Mouse (Mus musculus) left cerebral cortex, adult 2 months (tissue): ENCODE data around the gene Tbc1d24. TPM values are rescaled to one million over a fixed set of nuclear protein-coding genes. Genes with fewer than 3 reads are reported as not detected.

Experiments used
- DNase-seq, 2 experiments: peaks; one replicate each; pipeline ENCODE4 v3.0.0; 2021 to 2022; ENCODE audit warnings: low spot score in 2 of 2, mixed read lengths in 1 of 2; ENCODE audit errors: extremely low spot score in 1 of 2
- H3K27ac ChIP-seq: fragments of 200-600 bp; 2 replicates; pipeline ENCODE4 v1.8.1; 2022
- H3K4me3 ChIP-seq: fragments of 200-600 bp; 2 replicates; pipeline ENCODE4 v1.8.1; 2022
- CTCF ChIP-seq: fragments of 200-600 bp; IDR thresholded peaks from 2 replicates; pipeline ENCODE4 v1.8.1; 2022; ENCODE audit warnings: antibody characterized with exemption, mild to moderate bottlenecking, moderate library complexity
- intact Hi-C: fragments of 180-260 bp; cut with DNase I; formaldehyde crosslinking; loops from one replicate; pipeline ENCODE4 v1.15.1; 2025
- total RNA-seq, 2 experiments: library from RNA; stranded (reverse); gene quantifications; 2 replicates each; pipeline ENCODE4 v1.2.3; 2021

Gene Tbc1d24
- total RNA-seq, 2 experiments from 2014 or later, result 63.3 to 69.7 TPM

- peak within 1 kb of the TSS; percentile 100 for H3K27ac ChIP-seq
- peak; percentile 91 to 92 for DNase-seq
- intact Hi-C loops, result loop anchor here (2.0 to 5.0 kb wide), 4 partner anchors 35 to 243 kb away; partner anchors contain the start of genes Abca17, Abca3, Rnps1 and Tbc1d24
- peak; percentile 45 for TF ChIP-seq CTCF
- peak within 1 kb of the TSS; percentile 98 for H3K4me3 ChIP-seq
Measured at GRCm38 (mm10) chr17:24169317-24170065, 35.9 kb downstream of the Tbc1d24 start, which contains the start of gene Atp6v0c. Atp6v0c (minus strand) TSS chr17:24169702.

- peak; percentile 76 for DNase-seq
- TF ChIP-seq CTCF, result no peak
- Histone ChIP-seq H3K27ac (peak overlapping the region; percentile 100), H3K4me3 (peak overlapping the region; percentile 98)
- intact Hi-C loops, result loop anchor here (2.0 kb wide), 1 partner anchor 36 kb away; the partner anchor contains the start of gene Tbc1d24
Measured at GRCm38 (mm10) chr17:24168590-24169277, 36.6 kb downstream of the Tbc1d24 start.

- intact Hi-C loops, result loop anchor here (2.0 kb wide), 1 partner anchor 37 kb away; the partner anchor contains the start of gene Tbc1d24
- peak overlapping the region; percentile 100 for H3K27ac ChIP-seq
- H3K4me3 ChIP-seq, result peak overlapping the region; percentile 98
- DNase-seq, result no peak
- TF ChIP-seq CTCF, result no peak
Measured at GRCm38 (mm10) chr17:24167891-24168505, 37.4 kb downstream of the Tbc1d24 start.

GRCm38 (mm10) chr17:24167120-24167519 is 38.2 kb downstream of the Tbc1d24 start:
- Histone ChIP-seq H3K27ac (no peak overlapping the region), H3K4me3 (peak overlapping the region; percentile 98)
- no peak for TF ChIP-seq CTCF
- intact Hi-C loops, result no loop called here
- no peak for DNase-seq

- no peak for DNase-seq
- Histone ChIP-seq H3K4me3 (no peak overlapping the region), H3K27ac (no peak overlapping the region)
- TF ChIP-seq CTCF, result no peak; the same call in 1 of the 2 replicates
- intact Hi-C loops, result no loop called here
Measured at GRCm38 (mm10) chr17:24164566-24165259, 40.6 kb downstream of the Tbc1d24 start.

- H3K4me3 ChIP-seq, result peak within 1 kb of the TSS; percentile 81
- intact Hi-C loops, result no loop called here
- peak; percentile 97 for DNase-seq
- peak within 1 kb of the TSS; percentile 95 for H3K27ac ChIP-seq
- TF ChIP-seq CTCF, result no peak
Measured at GRCm38 (mm10) chr17:24163176-24163962, 42.0 kb downstream of the Tbc1d24 start, which contains the start of gene Amdhd2. Amdhd2 (minus strand) TSS chr17:24163766.

- TF ChIP-seq CTCF, result no peak
- intact Hi-C loops, result no loop called here
- H3K4me3 ChIP-seq, result peak overlapping the region; percentile 81
- no peak for DNase-seq
- peak overlapping the region; percentile 95 for H3K27ac ChIP-seq
Measured at GRCm38 (mm10) chr17:24162584-24163175, 42.7 kb downstream of the Tbc1d24 start.

- H3K4me3 ChIP-seq, result no peak overlapping the region
- intact Hi-C loops, result no loop called here
- no peak for TF ChIP-seq CTCF
- DNase-seq, result no peak
- H3K27ac ChIP-seq, result no peak overlapping the region
Measured at GRCm38 (mm10) chr17:24161466-24161865, 43.9 kb downstream of the Tbc1d24 start.

GRCm38 (mm10) chr17:24157526-24157925 is 47.8 kb downstream of the Tbc1d24 start:
- H3K27ac ChIP-seq, result no peak overlapping the region
- no peak for DNase-seq
- no peak for TF ChIP-seq CTCF
- intact Hi-C loops, result no loop called here
- no peak overlapping the region for H3K4me3 ChIP-seq

GRCm38 (mm10) chr17:24157121-24157520 is 48.2 kb downstream of the Tbc1d24 start:
- DNase-seq, result no peak
- intact Hi-C loops, result no loop called here
- no peak overlapping the region for H3K4me3 ChIP-seq
- TF ChIP-seq CTCF, result no peak
- no peak overlapping the region for H3K27ac ChIP-seq
